Mouse (Mus musculus): Measurements from ENCODE around the gene Sgpp2. TPM values are rescaled to one million over a fixed set of nuclear protein-coding genes. Genes with fewer than 3 reads are reported as not detected.

Sgpp2 gene
- polyA plus RNA-seq, 1 experiment from 2014 or later, result 28.1 TPM

GRCm38 (mm10) chr1:78440716-78441115 lies 130.6 kb downstream of the Sgpp2 start:
- Histone ChIP-seq H3K9me3 (ENCODE audit: control insufficient read depth, low read length) (no peaks in the 10 kb centered on the region), H3K4me3 (ENCODE audit: low read length) (no peak overlapping the region), H3K27ac (ENCODE audit: low read depth, low read length) (no peak overlapping the region), H3K36me3 (ENCODE audit: control insufficient read depth, insufficient read depth, low read length) (peaks cover 37% of the 10 kb centered on the region), H3K4me2 (replicated peaks; ENCODE audit: low read depth, low read length) (no peak overlapping the region), H3K27me3 (ENCODE audit: control insufficient read depth, insufficient read depth, low read length) (no peaks in the 10 kb centered on the region), H3K4me1 (ENCODE audit: control insufficient read depth, insufficient read depth, low read length) (no peaks in the 10 kb centered on the region), H3K9ac (ENCODE audit: low read depth, low read length) (no peak overlapping the region)
- ATAC-seq (ENCODE audit: low FRiP score, low TSS enrichment), result no peak
- 86% methylated on average over 8 of the region's 8 CpGs for WGBS

GRCm38 (mm10) chr1:78443056-78443455 lies 132.9 kb downstream of the Sgpp2 start:
- Histone ChIP-seq H3K4me3 (ENCODE audit: low read length) (no peak overlapping the region), H3K27ac (ENCODE audit: low read depth, low read length) (no peak overlapping the region), H3K36me3 (ENCODE audit: control insufficient read depth, insufficient read depth, low read length) (peaks cover 45% of the 10 kb centered on the region), H3K9ac (ENCODE audit: low read depth, low read length) (no peak overlapping the region), H3K4me2 (replicated peaks; ENCODE audit: low read depth, low read length) (no peak overlapping the region), H3K4me1 (ENCODE audit: control insufficient read depth, insufficient read depth, low read length) (no peaks in the 10 kb centered on the region), H3K9me3 (ENCODE audit: control insufficient read depth, low read length) (no peaks in the 10 kb centered on the region), H3K27me3 (ENCODE audit: control insufficient read depth, insufficient read depth, low read length) (no peaks in the 10 kb centered on the region)
- ATAC-seq (ENCODE audit: low FRiP score, low TSS enrichment), result no peak
- 93% methylated on average over 7 of the region's 7 CpGs for WGBS

- no peaks in the 10 kb centered on the region for H3K4me1 ChIP-seq (ENCODE audit: control insufficient read depth, insufficient read depth, low read length)
- 73% methylated on average over 8 of the region's 8 CpGs for WGBS
- peaks cover 58% of the 10 kb centered on the region for H3K36me3 ChIP-seq (ENCODE audit: control insufficient read depth, insufficient read depth, low read length)
- no peaks in the 10 kb centered on the region for H3K9me3 ChIP-seq (ENCODE audit: control insufficient read depth, low read length)
- H3K27me3 ChIP-seq (ENCODE audit: control insufficient read depth, insufficient read depth, low read length), result no peaks in the 10 kb centered on the region
- H3K4me2 ChIP-seq (replicated peaks; ENCODE audit: low read depth, low read length), result no peak overlapping the region
- H3K27ac ChIP-seq (ENCODE audit: low read depth, low read length), result peak overlapping the region; percentile 17; the same call in 1 of the 2 replicates
- H3K9ac ChIP-seq (ENCODE audit: low read depth, low read length), result no peak overlapping the region
- H3K4me3 ChIP-seq (ENCODE audit: low read length), result no peak overlapping the region
- 0 out of 2 replicates have a peak, but pooled peaks have one; percentile 35 for ATAC-seq (ENCODE audit: low FRiP score, low TSS enrichment)
Measured at GRCm38 (mm10) chr1:78446232-78446631, 136.1 kb downstream of the Sgpp2 start.

GRCm38 (mm10) chr1:78446742-78447141 lies 136.6 kb downstream of the Sgpp2 start:
- Histone ChIP-seq H3K4me2 (replicated peaks; ENCODE audit: low read depth, low read length) (no peak overlapping the region), H3K27ac (ENCODE audit: low read depth, low read length) (no peak overlapping the region), H3K4me1 (ENCODE audit: control insufficient read depth, insufficient read depth, low read length) (no peaks in the 10 kb centered on the region), H3K9ac (ENCODE audit: low read depth, low read length) (no peak overlapping the region), H3K27me3 (ENCODE audit: control insufficient read depth, insufficient read depth, low read length) (no peaks in the 10 kb centered on the region), H3K9me3 (ENCODE audit: control insufficient read depth, low read length) (no peaks in the 10 kb centered on the region), H3K4me3 (ENCODE audit: low read length) (no peak overlapping the region), H3K36me3 (ENCODE audit: control insufficient read depth, insufficient read depth, low read length) (peaks cover 63% of the 10 kb centered on the region)
- ATAC-seq (ENCODE audit: low FRiP score, low TSS enrichment), result no peak
- WGBS, result 89% methylated on average over 6 of the region's 6 CpGs

- H3K9me3 ChIP-seq (ENCODE audit: control insufficient read depth, low read length), result no peaks in the 10 kb centered on the region
- H3K4me3 ChIP-seq (ENCODE audit: low read length), result no peak overlapping the region
- H3K9ac ChIP-seq (ENCODE audit: low read depth, low read length), result no peak overlapping the region
- H3K27ac ChIP-seq (ENCODE audit: low read depth, low read length), result no peak overlapping the region
- ATAC-seq (ENCODE audit: low FRiP score, low TSS enrichment), result no peak
- 77% methylated on average over 1 of the region's 1 CpGs for WGBS
- H3K4me2 ChIP-seq (replicated peaks; ENCODE audit: low read depth, low read length), result no peak overlapping the region
- peaks cover 63% of the 10 kb centered on the region for H3K36me3 ChIP-seq (ENCODE audit: control insufficient read depth, insufficient read depth, low read length)
- no peaks in the 10 kb centered on the region for H3K27me3 ChIP-seq (ENCODE audit: control insufficient read depth, insufficient read depth, low read length)
- H3K4me1 ChIP-seq (ENCODE audit: control insufficient read depth, insufficient read depth, low read length), result no peaks in the 10 kb centered on the region
Measured at GRCm38 (mm10) chr1:78448091-78448490, 137.9 kb downstream of the Sgpp2 start.

GRCm38 (mm10) chr1:78451070-78451854 lies 141.1 kb downstream of the Sgpp2 start:
- WGBS, result 64% methylated on average over 12 of the region's 12 CpGs
- no peak overlapping the region for H3K27ac ChIP-seq (ENCODE audit: low read depth, low read length)
- ATAC-seq (ENCODE audit: low FRiP score, low TSS enrichment), result no peak
- no peaks in the 10 kb centered on the region for H3K4me1 ChIP-seq (ENCODE audit: control insufficient read depth, insufficient read depth, low read length)
- no peak overlapping the region for H3K9ac ChIP-seq (ENCODE audit: low read depth, low read length)
- H3K4me2 ChIP-seq (replicated peaks; ENCODE audit: low read depth, low read length), result no peak overlapping the region
- no peak overlapping the region for H3K4me3 ChIP-seq (ENCODE audit: low read length)
- no peaks in the 10 kb centered on the region for H3K9me3 ChIP-seq (ENCODE audit: control insufficient read depth, low read length)
- peaks cover 59% of the 10 kb centered on the region for H3K36me3 ChIP-seq (ENCODE audit: control insufficient read depth, insufficient read depth, low read length)
- no peaks in the 10 kb centered on the region for H3K27me3 ChIP-seq (ENCODE audit: control insufficient read depth, insufficient read depth, low read length)

GRCm38 (mm10) chr1:78452544-78452943 lies 142.4 kb downstream of the Sgpp2 start:
- Histone ChIP-seq H3K9ac (ENCODE audit: low read depth, low read length) (no peak overlapping the region), H3K27me3 (ENCODE audit: control insufficient read depth, insufficient read depth, low read length) (no peaks in the 10 kb centered on the region), H3K4me1 (ENCODE audit: control insufficient read depth, insufficient read depth, low read length) (no peaks in the 10 kb centered on the region), H3K27ac (ENCODE audit: low read depth, low read length) (no peak overlapping the region), H3K36me3 (ENCODE audit: control insufficient read depth, insufficient read depth, low read length) (peaks cover 67% of the 10 kb centered on the region), H3K4me2 (replicated peaks; ENCODE audit: low read depth, low read length) (no peak overlapping the region), H3K4me3 (ENCODE audit: low read length) (no peak overlapping the region), H3K9me3 (ENCODE audit: control insufficient read depth, low read length) (no peaks in the 10 kb centered on the region)
- 91% methylated on average over 6 of the region's 6 CpGs for WGBS
- no peak for ATAC-seq (ENCODE audit: low FRiP score, low TSS enrichment)

- Histone ChIP-seq H3K4me2 (replicated peaks; ENCODE audit: low read depth, low read length) (no peak overlapping the region), H3K4me3 (ENCODE audit: low read length) (no peak overlapping the region), H3K9ac (ENCODE audit: low read depth, low read length) (no peak overlapping the region), H3K36me3 (ENCODE audit: control insufficient read depth, insufficient read depth, low read length) (peaks cover 68% of the 10 kb centered on the region), H3K9me3 (ENCODE audit: control insufficient read depth, low read length) (no peaks in the 10 kb centered on the region), H3K4me1 (ENCODE audit: control insufficient read depth, insufficient read depth, low read length) (no peaks in the 10 kb centered on the region), H3K27me3 (ENCODE audit: control insufficient read depth, insufficient read depth, low read length) (no peaks in the 10 kb centered on the region), H3K27ac (ENCODE audit: low read depth, low read length) (no peak overlapping the region)
- no peak for ATAC-seq (ENCODE audit: low FRiP score, low TSS enrichment)
- WGBS, result 87% methylated on average over 8 of the region's 8 CpGs
Measured at GRCm38 (mm10) chr1:78453886-78454285, 143.7 kb downstream of the Sgpp2 start.

GRCm38 (mm10) chr1:78454659-78455058 lies 144.5 kb downstream of the Sgpp2 start:
- Histone ChIP-seq H3K27me3 (ENCODE audit: control insufficient read depth, insufficient read depth, low read length) (no peaks in the 10 kb centered on the region), H3K4me1 (ENCODE audit: control insufficient read depth, insufficient read depth, low read length) (no peaks in the 10 kb centered on the region), H3K9ac (ENCODE audit: low read depth, low read length) (no peak overlapping the region), H3K4me2 (replicated peaks; ENCODE audit: low read depth, low read length) (no peak overlapping the region), H3K9me3 (ENCODE audit: control insufficient read depth, low read length) (no peaks in the 10 kb centered on the region), H3K4me3 (ENCODE audit: low read length) (no peak overlapping the region), H3K27ac (ENCODE audit: low read depth, low read length) (no peak overlapping the region), H3K36me3 (ENCODE audit: control insufficient read depth, insufficient read depth, low read length) (peaks cover 73% of the 10 kb centered on the region)
- 34% methylated on average over 7 of the region's 7 CpGs for WGBS
- no peak for ATAC-seq (ENCODE audit: low FRiP score, low TSS enrichment)

Data from kidney, embryonic 14.5 days (tissue).